Mouse (Mus musculus) lung, postnatal 0 days (tissue): ENCODE measurements around the gene Gnai1. TPM values are rescaled to one million over a fixed set of nuclear protein-coding genes. Genes with fewer than 3 reads are reported as not detected.

Experiments used
- ATAC-seq: fragments of 200-750 bp; cut with Nextera tagmentation; 2 replicates; pipeline ENCODE4 v1.8.0; 2017; ENCODE audit warnings: moderate library complexity
- DNase-seq: peaks from one replicate; pipeline ENCODE4 v3.0.0-alpha.2; 2016; ENCODE audit warnings: low spot score
- H3K27ac ChIP-seq: fragments of 300-500 bp; sonication (generic); 2 replicates; pipeline ENCODE4 v1.5.1; 2014; ENCODE audit warnings: antibody characterized with exemption, mild to moderate bottlenecking, low read length, mixed read lengths
- H3K27me3 ChIP-seq: fragments of 300-500 bp; sonication (generic); replicated peaks from 2 replicates; pipeline ENCODE4 v1.6.1; 2014; ENCODE audit warnings: low read length, mixed read lengths; ENCODE audit not compliant: insufficient read depth
- H3K36me3 ChIP-seq: fragments of 300-500 bp; sonication (generic); 2 replicates; pipeline ENCODE4 v1.6.1; 2014; ENCODE audit warnings: low read length, mixed read lengths; ENCODE audit not compliant: insufficient read depth
- H3K4me1 ChIP-seq: fragments of 300-500 bp; sonication (generic); 2 replicates; pipeline ENCODE4 v1.6.1; 2014; ENCODE audit warnings: antibody characterized with exemption, low read depth, low read length, mixed read lengths; ENCODE audit not compliant: insufficient read depth
- H3K4me2 ChIP-seq: fragments of 300-500 bp; sonication (generic); replicated peaks from 2 replicates; pipeline ENCODE4 v1.6.1; 2014; ENCODE audit warnings: low read depth, mild to moderate bottlenecking, low read length, moderate library complexity, mixed read lengths
- H3K4me3 ChIP-seq: fragments of 300-500 bp; sonication (generic); 2 replicates; pipeline ENCODE4 v1.5.1; 2014; ENCODE audit warnings: low read depth, low read length
- H3K9ac ChIP-seq: fragments of 300-500 bp; sonication (generic); replicated peaks from 2 replicates; pipeline ENCODE4 v1.6.1; 2014; ENCODE audit warnings: low read depth, mild to moderate bottlenecking
- H3K9me3 ChIP-seq: fragments of 300-500 bp; sonication (generic); 2 replicates; pipeline ENCODE4 v1.6.1; 2016; ENCODE audit warnings: low read length, mixed read lengths
- CTCF ChIP-seq: IDR thresholded peaks from 2 replicates; pipeline ENCODE4 v1.5.1; 2016; ENCODE audit warnings: antibody characterized with exemption, mild to moderate bottlenecking
- EP300 ChIP-seq: IDR thresholded peaks from 2 replicates; pipeline ENCODE4 v1.6.1; 2016; ENCODE audit warnings: antibody characterized with exemption, mild to moderate bottlenecking, control low read depth
- WGBS: fragments of 180-500 bp; shearing (Covaris S2); extraction: QIAGEN DNeasy Blood & Tissue Kit; methylation state at CpG from one replicate; pipeline ENCODE4 v1.1.7; 2014; 5-methylcytosine and 5-hydroxymethylcytosine counted together
- polyA plus RNA-seq: library from polyadenylated mRNA; unstranded; fragments of >200 nt; fragmentation: Nextera tagmentation; extraction: Ambion mirVana; gene quantifications from 2 replicates; pipeline ENCODE4 v1.2.1, GENCODE M21; 2015

Gene Gnai1
- polyA plus RNA-seq, 1 experiment from 2014 or later = 25.4 TPM

- no peak overlapping the region for H3K4me3 ChIP-seq
- no peak overlapping the region for H3K27ac ChIP-seq
- H3K4me2 ChIP-seq = no peak overlapping the region
- no peaks in the 10 kb centered on the region for H3K4me1 ChIP-seq
- ATAC-seq (peak; percentile 55), DNase-seq (peak; percentile 11)
- WGBS = 57% methylated on average over 11 of the region's 11 CpGs
- no peaks in the 10 kb centered on the region; the same call in 1 of the 2 replicates for H3K36me3 ChIP-seq
- H3K9ac ChIP-seq = no peak overlapping the region
- TF ChIP-seq CTCF (no peak), EP300 (no peak)
- H3K27me3 ChIP-seq = no peaks in the 10 kb centered on the region
- H3K9me3 ChIP-seq = no peaks in the 10 kb centered on the region
Measured at GRCm38 (mm10) chr5:18273291-18274284, 86.6 kb downstream of the Gnai1 start.

- DNase-seq (peak; percentile 54), ATAC-seq (peak; percentile 33; the same call in 1 of the 2 replicates)
- no peaks in the 10 kb centered on the region for H3K27me3 ChIP-seq
- no peak overlapping the region for H3K4me3 ChIP-seq
- no peak overlapping the region for H3K4me2 ChIP-seq
- 70% methylated on average over 5 of the region's 5 CpGs for WGBS
- no peaks in the 10 kb centered on the region for H3K36me3 ChIP-seq
- H3K9ac ChIP-seq = no peak overlapping the region
- H3K4me1 ChIP-seq = no peaks in the 10 kb centered on the region
- no peak overlapping the region for H3K27ac ChIP-seq
- H3K9me3 ChIP-seq = no peaks in the 10 kb centered on the region
- peak; percentile 43; the same call in 1 of the 2 replicates for TF ChIP-seq EP300
- no peak for TF ChIP-seq CTCF
Measured at GRCm38 (mm10) chr5:18250379-18251017, 109.7 kb downstream of the Gnai1 start.

- Histone ChIP-seq H3K4me1 (no peaks in the 10 kb centered on the region), H3K36me3 (no peaks in the 10 kb centered on the region), H3K9ac (no peak overlapping the region), H3K9me3 (no peaks in the 10 kb centered on the region), H3K4me3 (no peak overlapping the region), H3K4me2 (no peak overlapping the region), H3K27ac (no peak overlapping the region), H3K27me3 (no peaks in the 10 kb centered on the region)
- peak; percentile 43 for DNase-seq
- 52% methylated on average over 5 of the region's 5 CpGs for WGBS
- peak; percentile 33; the same call in 1 of the 2 replicates for ATAC-seq
- TF ChIP-seq CTCF = no peak; the same call in 1 of the 2 replicates
- no peak for TF ChIP-seq EP300
Measured at GRCm38 (mm10) chr5:18249132-18249531, 111.0 kb downstream of the Gnai1 start.

GRCm38 (mm10) chr5:18229396-18229795, 130.8 kb downstream of the Gnai1 start:
- no peak overlapping the region for H3K9ac ChIP-seq
- no peak overlapping the region for H3K4me2 ChIP-seq
- H3K36me3 ChIP-seq = no peaks in the 10 kb centered on the region
- H3K27me3 ChIP-seq = no peaks in the 10 kb centered on the region
- no peak overlapping the region for H3K4me3 ChIP-seq
- DNase-seq (no peak), ATAC-seq (no peak)
- TF ChIP-seq CTCF (no peak), EP300 (no peak)
- H3K27ac ChIP-seq = no peak overlapping the region
- WGBS = 52% methylated on average over 1 of the region's 1 CpGs
- H3K4me1 ChIP-seq = no peaks in the 10 kb centered on the region
- no peaks in the 10 kb centered on the region for H3K9me3 ChIP-seq

- Histone ChIP-seq H3K4me1 (no peaks in the 10 kb centered on the region), H3K4me2 (no peak overlapping the region), H3K9ac (no peak overlapping the region), H3K9me3 (no peaks in the 10 kb centered on the region), H3K36me3 (no peaks in the 10 kb centered on the region), H3K27ac (no peak overlapping the region), H3K4me3 (no peak overlapping the region), H3K27me3 (no peaks in the 10 kb centered on the region)
- TF ChIP-seq EP300 (no peak), CTCF (no peak)
- DNase-seq (no peak), ATAC-seq (no peak)
- 51% methylated on average over 7 of the region's 7 CpGs for WGBS
Measured at GRCm38 (mm10) chr5:18228866-18229265, 131.3 kb downstream of the Gnai1 start.

- Histone ChIP-seq H3K9me3 (no peaks in the 10 kb centered on the region), H3K4me3 (no peak overlapping the region), H3K27ac (no peak overlapping the region), H3K9ac (no peak overlapping the region), H3K4me1 (no peaks in the 10 kb centered on the region), H3K27me3 (no peaks in the 10 kb centered on the region), H3K4me2 (no peak overlapping the region), H3K36me3 (no peaks in the 10 kb centered on the region)
- TF ChIP-seq CTCF = no peak
- no peak for TF ChIP-seq EP300
- ATAC-seq = no peak
- WGBS = 38% methylated on average over 1 of the region's 1 CpGs
- DNase-seq = no peak
Measured at GRCm38 (mm10) chr5:18220873-18221272, 139.3 kb downstream of the Gnai1 start.
